Comparison of ENCODE assay signal across 26 mouse cellular contexts in the genomic region with DNA sequence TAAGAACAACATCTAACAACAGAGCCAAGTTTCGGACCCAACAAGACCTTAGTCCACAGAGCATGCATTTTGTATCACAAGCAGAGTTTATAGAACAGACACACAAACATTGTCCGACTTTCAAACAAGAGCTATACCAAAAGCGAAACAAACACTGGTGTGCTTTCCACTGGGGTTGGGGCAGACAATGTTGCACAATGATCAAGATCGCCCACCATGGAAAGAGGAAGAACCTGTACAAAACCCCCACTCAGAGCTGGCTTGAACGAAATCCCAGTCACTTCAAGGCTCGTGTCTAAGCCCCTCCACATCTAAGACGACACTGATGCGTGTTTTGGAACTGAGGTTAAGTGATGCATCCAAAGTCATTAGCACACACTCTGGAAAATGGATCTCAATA.
A peak's percentile ranks its signal among the peaks of the same experiment; 100 is the strongest.
DNase-seq lines count a peak whose midpoint lies in the region; ATAC-seq lines count a peak whose summit lies in the region.
"Had no signal": no experiment of that assay in that cellular context is flagged by ENCODE, and none has a peak within 500 bp of the region (broad histone marks: within the 10 kb centered on the region; RNA-seq: fewer than 3 reads in every experiment).

No protein-coding gene starts in this region.

- H3K9ac ChIP-seq in hindbrain, embryonic 16.5 days (ENCODE audit: low read depth, low read length) = no peak overlapping the region
- H3K9ac ChIP-seq: embryonic facial prominence, embryonic 13.5 days; embryonic facial prominence, embryonic 15.5 days; forebrain, embryonic 12.5 days had no signal

- H3K4me3 ChIP-seq in hindbrain, embryonic 16.5 days (ENCODE audit: low read length) = no peak overlapping the region
- H3K4me3 ChIP-seq: embryonic facial prominence, embryonic 13.5 days; embryonic facial prominence, embryonic 15.5 days; erythroblast, embryonic 14.5 days; forebrain, embryonic 10.5 days; forebrain, embryonic 12.5 days had no signal

- no peak overlapping the region for H3K27ac ChIP-seq in hindbrain, embryonic 16.5 days (ENCODE audit: low read depth, low read length)
- H3K27ac ChIP-seq: embryonic facial prominence, embryonic 13.5 days; embryonic facial prominence, embryonic 15.5 days; forebrain, embryonic 10.5 days; forebrain, embryonic 12.5 days had no signal

- no peaks in the 10 kb centered on the region for H3K27me3 ChIP-seq in splenic B cell, adult 2 months (ENCODE audit: control insufficient read depth, insufficient read depth, low read length, poor library complexity, severe bottlenecking)
- no peaks in the 10 kb centered on the region for H3K27me3 ChIP-seq in hindbrain, embryonic 16.5 days (replicated peaks; ENCODE audit: control insufficient read depth, insufficient read depth, low read length)
- H3K27me3 ChIP-seq: embryonic facial prominence, embryonic 13.5 days; embryonic facial prominence, embryonic 15.5 days; Patski had no signal

- no peak overlapping the region for H3K4me2 ChIP-seq in hindbrain, embryonic 16.5 days (ENCODE audit: low read length)
- H3K4me2 ChIP-seq: embryonic facial prominence, embryonic 13.5 days; embryonic facial prominence, embryonic 15.5 days; forebrain, embryonic 12.5 days had no signal

- 86% methylated on average over 8 of the region's 8 CpGs for WGBS in hindbrain, embryonic 16.5 days

- DNase-seq in spleen, postnatal 36 days (ENCODE audit: low spot score in 2 of 2) = peak; percentile 22 to 40
- DNase-seq in spleen, postnatal 14 days (ENCODE audit: low spot score in 2 of 2) = no peak
- peak; percentile 61 for DNase-seq in splenic B cell, adult 2 months (ENCODE audit: low read depth, low spot score)
- DNase-seq in urinary bladder, postnatal 25 days (ENCODE audit: low spot score) = no peak
- no peak for DNase-seq in frontal cortex, adult 2 months (ENCODE audit: extremely low spot score in 1 of 2, low spot score in 1 of 2)
- DNase-seq: adrenal gland, adult 8-10 months; adrenal gland, postnatal 14 days; adrenal gland, postnatal 36 days; cerebellum, adult 11-12 months; cerebellum, adult 2 months; cerebellum, adult 9-10 months; cerebellum, postnatal 10 days; cerebellum, postnatal 25 days; embryo, embryonic 11 days had no signal

- no peaks in the 10 kb centered on the region for H3K36me3 ChIP-seq in splenic B cell, adult 2 months (ENCODE audit: control insufficient read depth, insufficient read depth, low read length, poor library complexity, severe bottlenecking)
- H3K36me3 ChIP-seq in hindbrain, embryonic 16.5 days (ENCODE audit: control insufficient read depth, insufficient read depth, low read length) = no peaks in the 10 kb centered on the region
- H3K36me3 ChIP-seq: embryonic facial prominence, embryonic 13.5 days; embryonic facial prominence, embryonic 15.5 days; forebrain, embryonic 10.5 days; forebrain, embryonic 12.5 days had no signal

- ATAC-seq in granulocyte monocyte progenitor cell, adult 5-6 weeks (replicated peaks; ENCODE audit: poor library complexity, severe bottlenecking) = peak; percentile 75
- peak; percentile 41 for ATAC-seq in megakaryocyte, adult 5-6 weeks (ENCODE audit: poor library complexity, severe bottlenecking)
- no peak for ATAC-seq in hindbrain, embryonic 16.5 days
- ATAC-seq: activated CD4-positive, CD25-positive, alpha-beta regulatory T cell, adult 4 months; forebrain, embryonic 14.5 days; forebrain, embryonic 16.5 days; Patski had no signal

- no peaks in the 10 kb centered on the region for H3K4me1 ChIP-seq in hindbrain, embryonic 16.5 days (ENCODE audit: control insufficient read depth, insufficient read depth, low read depth, low read length)
- H3K4me1 ChIP-seq: embryonic facial prominence, embryonic 13.5 days; embryonic facial prominence, embryonic 15.5 days; forebrain, embryonic 10.5 days; forebrain, embryonic 12.5 days had no signal

- H3K9me3 ChIP-seq in hindbrain, embryonic 16.5 days (ENCODE audit: control insufficient read depth, low read length) = no peaks in the 10 kb centered on the region
- H3K9me3 ChIP-seq: embryonic facial prominence, embryonic 13.5 days; embryonic facial prominence, embryonic 15.5 days; forebrain, embryonic 10.5 days; forebrain, embryonic 12.5 days had no signal

Comparison
In these comparisons a context has a peak if more than half of its experiments do, and no peak if none do; other contexts are left out.
1. DNase-seq: peak in spleen, postnatal 36 days (2 of 2) and splenic B cell, adult 2 months (single experiment); none in spleen, postnatal 14 days (0 of 2), urinary bladder, postnatal 25 days (single experiment) and frontal cortex, adult 2 months (0 of 2).